Mouse (Mus musculus): ENCODE results near the gene Taar7b.

GRCm38 (mm10) chr10:24040120-24040869 lies 40.6 kb downstream of the Taar7b start:
- TF ChIP-seq POLR2A (IDR thresholded peaks at IDR 0.05; ENCODE audit: borderline replicate concordance, extremely low read depth, low read depth, low read length) (no peak), CTCF (IDR thresholded peaks at IDR 0.05; ENCODE audit: insufficient read depth, low read length) (no peak)

All from lung, adult 2 months (tissue).